ENCODE assay signal across 8 mouse cellular contexts in the genomic region with DNA sequence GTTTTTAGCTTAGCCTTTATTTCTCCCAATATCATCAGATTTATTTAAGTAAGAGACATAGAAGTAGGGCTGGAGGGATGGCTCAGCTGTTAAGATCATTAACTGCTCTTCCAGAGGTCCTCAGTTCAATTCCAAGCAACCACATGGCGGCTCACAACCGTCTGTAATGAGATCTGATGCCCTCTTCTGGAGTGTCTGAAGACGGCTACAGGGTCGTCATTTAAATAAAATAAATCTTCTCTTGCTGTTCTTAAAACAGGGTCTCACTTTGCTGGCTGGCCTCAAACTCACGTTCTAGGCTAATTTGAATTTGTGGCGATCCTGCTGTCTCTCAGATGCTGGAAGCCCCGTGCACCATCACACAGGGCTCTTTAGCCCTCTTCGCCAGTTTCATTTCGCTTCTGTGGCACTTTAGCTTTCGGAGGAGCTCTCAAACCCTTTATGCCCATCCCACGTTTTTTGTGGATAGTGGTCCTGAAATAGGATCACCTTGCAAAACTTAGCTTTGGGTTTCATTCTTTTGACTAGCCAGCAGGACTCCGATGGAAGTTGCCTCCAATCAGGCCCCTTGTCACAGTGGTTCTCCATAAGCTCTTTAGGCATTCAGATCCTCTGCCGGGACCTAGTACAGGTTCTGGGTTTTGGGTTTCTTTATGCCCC. TPM values are rescaled to one million over a fixed set of nuclear protein-coding genes. Genes with fewer than 3 reads are reported as not detected.
DNase-seq lines count a peak whose midpoint lies in the region; ATAC-seq and TF ChIP-seq lines count a peak whose summit lies in the region.

No protein-coding gene starts in this region.

- no peaks in the 10 kb centered on the region for H3K27me3 ChIP-seq in kidney, adult 2 months (replicated peaks; ENCODE audit: control insufficient read depth, insufficient read depth, low read length)
- H3K27me3 ChIP-seq in CH12.LX (replicated peaks) = no peaks in the 10 kb centered on the region
- H3K27me3 ChIP-seq in midbrain, embryonic 16.5 days (ENCODE audit: control insufficient read depth, insufficient read depth, low read depth, low read length) = no peaks in the 10 kb centered on the region

- WGBS in kidney, adult 2 months = 7% methylated on average over 13 of the region's 13 CpGs
- 8% methylated on average over 13 of the region's 13 CpGs for WGBS in midbrain, embryonic 16.5 days

- H3K36me3 ChIP-seq in kidney, adult 2 months (ENCODE audit: control insufficient read depth, insufficient read depth, low read length) = no peaks in the 10 kb centered on the region
- H3K36me3 ChIP-seq in CH12.LX (replicated peaks in 1 of 2; ENCODE audit: control insufficient read depth in 1 of 2, insufficient read depth in 1 of 2, low read length in 1 of 2) = peaks cover 4 to 8% of the 10 kb centered on the region in 2 experiments
- no peaks in the 10 kb centered on the region for H3K36me3 ChIP-seq in midbrain, embryonic 16.5 days (ENCODE audit: control insufficient read depth, insufficient read depth, low read length)

- H3K9me3 ChIP-seq in CH12.LX (replicated peaks; ENCODE audit: low read length) = no peaks in the 10 kb centered on the region
- H3K9me3 ChIP-seq in midbrain, embryonic 16.5 days (replicated peaks; ENCODE audit: control insufficient read depth, low read length, poor library complexity, severe bottlenecking) = no peaks in the 10 kb centered on the region

- in situ Hi-C loops in CH12.LX (cut with MboI; ENCODE audit: low pct_ligation_motif_present, low pct_unique_long_range_greater_than_20kb, low sequenced_read_pairs) = loop anchor here (10.0 kb wide), 1 partner anchor 191 kb away; no protein-coding TSS in a partner anchor

- no peak for TF ChIP-seq EP300 in CH12.LX (IDR thresholded peaks at IDR 0.05; ENCODE audit: low read length)

- H3K4me1 ChIP-seq in kidney, adult 2 months (ENCODE audit: control insufficient read depth, insufficient read depth, low read length) = 0 out of 2 replicates have a peak, but pooled peaks cover 3% of the 10 kb centered on the region
- peaks cover 3 to 11% of the 10 kb centered on the region in 2 experiments; a peak in 2 of 4 replicates for H3K4me1 ChIP-seq in CH12.LX (ENCODE audit: control insufficient read depth in 1 of 2, insufficient read depth in 2 of 2)
- peaks cover 14% of the 10 kb centered on the region for H3K4me1 ChIP-seq in midbrain, embryonic 16.5 days (ENCODE audit: control insufficient read depth, insufficient read depth, low read length)

- peak overlapping the region; percentile 64 for H3K4me3 ChIP-seq in kidney, adult 2 months (ENCODE audit: insufficient read depth, low read depth, low read length)
- H3K4me3 ChIP-seq in CH12.LX (replicated peaks in 1 of 3; ENCODE audit: low read depth in 2 of 3, low read length in 2 of 3, poor library complexity in 1 of 3) = peak overlapping the region; percentile 55 to 86 (median 62)
- H3K4me3 ChIP-seq in midbrain, embryonic 16.5 days (ENCODE audit: low read depth, low read length) = peak overlapping the region; percentile 62

- 0 out of 2 replicates have a peak, but pooled peaks have one; percentile 12 for TF ChIP-seq CTCF in kidney, adult 2 months (conservative IDR thresholded peaks at IDR 0.05; ENCODE audit: insufficient read depth, insufficient read length, low read depth, low read length)
- peak in 1 of 2 experiments; percentile 64; a peak in 2 of 4 replicates for TF ChIP-seq CTCF in CH12.LX (conservative IDR thresholded peaks at IDR 0.05 in 1 of 2, IDR thresholded peaks at IDR 0.05 in 1 of 2; ENCODE audit: low read depth in 2 of 2, low read length in 2 of 2)

- no peak for DNase-seq in kidney, adult 2 months
- DNase-seq in kidney, postnatal 14 days = no peak
- DNase-seq in CH12.LX (ENCODE audit: extremely low read depth) = peak; percentile 51
- DNase-seq in urinary bladder, postnatal 36 days (ENCODE audit: low spot score in 2 of 2) = no peak
- DNase-seq in urinary bladder, postnatal 14 days (ENCODE audit: low spot score) = no peak

- no peaks in the 10 kb centered on the region for H3K79me2 ChIP-seq in CH12.LX (replicated peaks; ENCODE audit: control insufficient read depth, extremely low read depth, insufficient read depth, poor library complexity, severe bottlenecking)

- TF ChIP-seq POLR2A in kidney, adult 2 months (IDR thresholded peaks at IDR 0.05; ENCODE audit: low read depth, low read length) = no peak
- no peak for TF ChIP-seq POLR2A in CH12.LX (IDR thresholded peaks at IDR 0.05; ENCODE audit: low read depth, low read length)

- dilution Hi-C loops in CH12.LX (cut with MboI; ENCODE audit: extremely low pct_ligation_motif_present, extremely low pct_unique_long_range_greater_than_20kb, low sequenced_read_pairs) = loop anchor here (25.0 kb wide), 1 partner anchor 176 kb away; a partner anchor contains a TSS

- H3K27ac ChIP-seq in kidney, adult 2 months (ENCODE audit: insufficient read depth, low read depth, low read length) = 0 out of 2 replicates have a peak overlapping the region, but pooled peaks have one; percentile 5
- no peak overlapping the region for H3K27ac ChIP-seq in CH12.LX (ENCODE audit: insufficient read depth, low read depth)
- H3K27ac ChIP-seq in midbrain, embryonic 16.5 days (ENCODE audit: low read length) = no peak overlapping the region

- peak overlapping the region; percentile 83 for H3K9ac ChIP-seq in CH12.LX (ENCODE audit: insufficient read depth, low read depth)
- peak overlapping the region; percentile 77 for H3K9ac ChIP-seq in midbrain, embryonic 16.5 days (ENCODE audit: low read depth, low read length)

- peak overlapping the region; percentile 18; the same call in 1 of the 2 replicates for H3K4me2 ChIP-seq in CH12.LX (ENCODE audit: insufficient read depth, low read depth, poor library complexity, severe bottlenecking)
- H3K4me2 ChIP-seq in midbrain, embryonic 16.5 days (ENCODE audit: low read length) = peak overlapping the region; percentile 78

- ATAC-seq in common myeloid progenitor, adult 5-6 weeks (replicated peaks; ENCODE audit: low read depth, poor library complexity, severe bottlenecking) = peak; percentile 10; the same call in 1 of the 2 replicates
- peak; percentile 30 for ATAC-seq in inflammation-experienced regulatory T-cells, adult 6 months
- no peak; the same call in 1 of the 2 replicates for ATAC-seq in midbrain, embryonic 16.5 days

- TF ChIP-seq RAD21 in CH12.LX (IDR thresholded peaks at IDR 0.05; ENCODE audit: low read depth, low read length) = no peak; the same call in 1 of the 2 replicates

TF ChIP-seq in CH12.LX, 34 proteins besides CTCF, POLR2A, EP300 and RAD21:
- TF ChIP-seq USF2 (conservative IDR thresholded peaks at IDR 0.05; ENCODE audit: low read depth, low read length) (no peak), MAZ (IDR thresholded peaks at IDR 0.05; ENCODE audit: low read depth, low read length) (peak; percentile 74; the same call in 1 of the 2 replicates), MYC (IDR thresholded peaks at IDR 0.05; ENCODE audit: low read depth, low read length) (peak; percentile 73), BHLHE40 (IDR thresholded peaks at IDR 0.05; ENCODE audit: low read depth, low read length) (peak; percentile 68)
TF ChIP-seq in CH12.LX: peak in this region for 3.

RNA-seq across cellular contexts. Expression of a gene that starts 0.5 kb away (rescaled TPM):
- polyA plus RNA-seq in kidney, adult 2 months (2012; rRNA removed) = 69.4 and 74.9 TPM in 2 replicates
- total RNA-seq in CH12.LX (2012; rRNA removed) (16.9 and 25.7 TPM in 2 replicates), CH12.LX (2014; rRNA removed) (21.2 and 25.5 TPM in 2 replicates)
- polyA plus RNA-seq in CH12.LX (2012; ENCODE audit: insufficient read length, low read depth) = 17.9 and 18.5 TPM in 2 replicates
- 26.4 and 40.0 TPM in 2 replicates for total RNA-seq in common myeloid progenitor, adult 5-6 weeks (2017)
- 10 to 100 TPM; 18.8 to 32.3 (median 28.5) TPM for polyA plus RNA-seq in inflammation-experienced regulatory T-cells, adult 6 months (2017; shearing (Covaris generic))
- 52.5 and 57.2 TPM in 2 replicates for polyA plus RNA-seq in midbrain, embryonic 16.5 days (2015; fragmentation: Nextera tagmentation; extraction: Ambion mirVana)

RNA-seq across cellular contexts. Expression of a gene that starts 41.0 kb away (rescaled TPM):
- polyA plus RNA-seq in kidney, adult 2 months (2012; rRNA removed) = 0.01 TPM in 1 of 2 replicates, not detected in the other
- total RNA-seq in CH12.LX (2012; rRNA removed) = 0.08 and 0.13 TPM in 2 replicates
- total RNA-seq in CH12.LX (2014; rRNA removed) = not detected in 2 replicates
- polyA plus RNA-seq in CH12.LX (2012; ENCODE audit: insufficient read length, low read depth) = 0.06 and 0.15 TPM in 2 replicates
- 0.09 TPM in 1 of 2 replicates, not detected in the other for total RNA-seq in common myeloid progenitor, adult 5-6 weeks (2017)
- polyA plus RNA-seq in inflammation-experienced regulatory T-cells, adult 6 months (2017; shearing (Covaris generic)) = not detected
- 22.6 and 34.8 TPM in 2 replicates for polyA plus RNA-seq in midbrain, embryonic 16.5 days (2015; fragmentation: Nextera tagmentation; extraction: Ambion mirVana)

RNA-seq across cellular contexts. Expression of a gene that starts 53.0 kb away (rescaled TPM):
- polyA plus RNA-seq in kidney, adult 2 months (2012; rRNA removed) = 96.6 and 114 TPM in 2 replicates
- total RNA-seq in CH12.LX (2012; rRNA removed) (0.63 and 0.68 TPM in 2 replicates), CH12.LX (2014; rRNA removed) (0.52 and 0.61 TPM in 2 replicates)
- polyA plus RNA-seq in CH12.LX (2012; ENCODE audit: insufficient read length, low read depth) = 1.3 and 1.7 TPM in 2 replicates
- 3.0 and 3.5 TPM in 2 replicates for total RNA-seq in common myeloid progenitor, adult 5-6 weeks (2017)
- 1 to 10 TPM in 2 of 3 experiments, under 1 TPM in 1; 0.16 to 2.8 (median 2.1) TPM for polyA plus RNA-seq in inflammation-experienced regulatory T-cells, adult 6 months (2017; shearing (Covaris generic))
- 0.05 and 0.15 TPM in 2 replicates for polyA plus RNA-seq in midbrain, embryonic 16.5 days (2015; fragmentation: Nextera tagmentation; extraction: Ambion mirVana)

Comparison
In these comparisons a context has a peak if more than half of its experiments do, and no peak if none do; other contexts are left out.
1. RNA of a gene that starts 41.0 kb away (polyA plus RNA-seq): 22.6 to 34.8 TPM in midbrain, embryonic 16.5 days; 0.06 to 0.15 TPM in CH12.LX, 0.01 TPM in kidney, adult 2 months and not detected in inflammation-experienced regulatory T-cells, adult 6 months; every median in the first group is over 10 times any median in the second.
2. RNA of a gene that starts 53.0 kb away (polyA plus RNA-seq): 96.6 to 114 TPM in kidney, adult 2 months; 0.16 to 2.8 TPM in inflammation-experienced regulatory T-cells, adult 6 months, 1.3 to 1.7 TPM in CH12.LX and 0.05 to 0.15 TPM in midbrain, embryonic 16.5 days; every median in the first group is over 10 times any median in the second.
3. Peak in every context shown above with its lines, with median percentiles within 50 percentile points of each other: H3K4me3 ChIP-seq.